Mouse (Mus musculus) lung, postnatal 0 days (tissue): ENCODE data around the gene Vmn1r204.
"Not testable (repeated sequence)": the region's sequence is repeated elsewhere in the genome, so short reads cannot be mapped to it uniquely, and the experiment has no call there.

Source experiments
- CTCF ChIP-seq: IDR thresholded peaks from 2 replicates; pipeline ENCODE4 v1.5.1; 2016; ENCODE audit warnings: antibody characterized with exemption, mild to moderate bottlenecking
- EP300 ChIP-seq: IDR thresholded peaks from 2 replicates; pipeline ENCODE4 v1.6.1; 2016; ENCODE audit warnings: antibody characterized with exemption, mild to moderate bottlenecking, control low read depth

- not testable (repeated sequence) for TF ChIP-seq CTCF, EP300
These were observed 21.9 kb downstream of the Vmn1r204 start for GRCm38 (mm10) chr13:22574911-22575310.
